Mouse (Mus musculus): Measurements from ENCODE around the gene Smyd3.

DNA sequence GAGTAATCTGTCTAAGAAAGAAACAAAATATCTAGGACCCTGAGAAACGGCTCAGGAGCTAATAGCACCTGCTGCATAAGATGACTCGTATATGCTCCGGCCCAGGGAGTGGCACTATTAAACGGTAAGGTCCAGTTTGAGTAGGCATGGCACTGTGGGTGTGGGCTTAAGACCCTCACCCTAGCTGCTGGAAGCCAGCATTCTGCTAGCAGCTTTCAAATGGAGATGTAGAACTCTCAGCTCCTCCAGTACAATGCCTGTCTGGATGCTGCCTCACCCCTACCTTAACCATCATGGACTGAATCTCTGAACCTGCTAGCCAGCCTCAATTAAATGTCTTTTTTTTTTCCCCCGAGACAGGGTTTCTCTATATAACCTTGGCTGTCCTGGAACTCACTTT, 55.5 kb downstream of the Smyd3 start:
- no peak for TF ChIP-seq CTCF (IDR thresholded peaks at IDR 0.05; ENCODE audit: low read depth, low read length)
- no peak for TF ChIP-seq GATA2 (IDR thresholded peaks at IDR 0.05; ENCODE audit: borderline replicate concordance, low read depth, low read length)
- TF ChIP-seq GATA1 (IDR thresholded peaks at IDR 0.05; ENCODE audit: borderline replicate concordance, low read length) = no peak
- no peak for TF ChIP-seq TAL1 (conservative IDR thresholded peaks at IDR 0.05; ENCODE audit: low read depth, low read length)
- TF ChIP-seq POLR2AphosphoS5 (IDR thresholded peaks at IDR 0.05; ENCODE audit: insufficient replicate concordance, low read depth, low read length) = no peak

All from G1E (cell line).